Mouse (Mus musculus) cerebellum, adult 2 months (tissue): ENCODE measurements at regions not wholly inside any gene's neighbourhood (a gene's known extent, or its start where the extent isn't known, plus 50 kb on each side); places are given as distances from the start of the nearest gene placed in this dataset.

Source experiments
- CTCF ChIP-seq: fragments of 200-500 bp; IDR thresholded peaks from 2 replicates; pipeline ENCODE4 v1.5.1; 2011; ENCODE audit warnings: low read depth, mild to moderate bottlenecking, control low read depth, low read length, moderate library complexity, borderline replicate concordance; ENCODE audit not compliant: insufficient read depth
- POLR2A ChIP-seq: fragments of 200-500 bp; IDR thresholded peaks from 2 replicates; pipeline ENCODE4 v1.6.1; 2011; ENCODE audit warnings: low read length, control low read depth, borderline replicate concordance; ENCODE audit not compliant: insufficient read depth

- no peak for TF ChIP-seq CTCF
- TF ChIP-seq POLR2A: no peak
These were observed 181.4 kb upstream of the Mkln1 start for GRCm38 (mm10) chr6:31217060-31217541.
